Mouse (Mus musculus) adrenal gland, postnatal 10 days (tissue): Measurements from ENCODE around the gene Dapk1. TPM values are rescaled to one million over a fixed set of nuclear protein-coding genes. Genes with fewer than 3 reads are reported as not detected.
A peak's percentile ranks its signal among the peaks of the same experiment; 100 is the strongest.

Experiments
- DNase-seq: peaks from one replicate; pipeline ENCODE4 v3.0.0; 2021; ENCODE audit warnings: mixed read lengths
- total RNA-seq, 2 experiments: library from RNA; stranded (reverse); gene quantifications; 2 replicates each; pipeline ENCODE4 v1.2.3; 2021

Dapk1 gene
- total RNA-seq, 2 experiments from 2014 or later: 27.8 to 29.7 TPM

GRCm38 (mm10) chr13:60690921-60691320, 89.2 kb downstream of the Dapk1 start:
- DNase-seq: no peak

DNA sequence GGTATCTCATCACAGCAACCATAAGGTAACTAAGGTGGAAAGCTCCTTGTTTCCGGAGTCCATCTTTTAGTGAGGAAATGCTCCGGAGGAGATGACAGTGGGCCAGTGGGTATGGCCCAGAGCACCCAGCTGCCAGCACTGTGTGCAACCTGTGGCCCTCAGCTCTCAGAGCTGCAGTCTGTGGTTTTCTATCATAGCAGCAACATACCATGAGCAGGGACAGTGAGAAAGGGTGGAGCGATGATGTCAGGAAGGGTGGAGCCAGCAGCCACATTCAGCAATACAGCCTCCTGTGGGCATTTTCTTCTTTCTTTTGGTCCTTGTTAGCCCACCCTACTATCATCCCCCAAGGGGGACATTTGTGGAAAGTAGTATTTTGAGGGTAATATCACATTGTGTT, 90.2 kb downstream of the Dapk1 start:
- DNase-seq: no peak

- no peak for DNase-seq
Measured at GRCm38 (mm10) chr13:60695186-60695980, 93.6 kb downstream of the Dapk1 start.

DNA sequence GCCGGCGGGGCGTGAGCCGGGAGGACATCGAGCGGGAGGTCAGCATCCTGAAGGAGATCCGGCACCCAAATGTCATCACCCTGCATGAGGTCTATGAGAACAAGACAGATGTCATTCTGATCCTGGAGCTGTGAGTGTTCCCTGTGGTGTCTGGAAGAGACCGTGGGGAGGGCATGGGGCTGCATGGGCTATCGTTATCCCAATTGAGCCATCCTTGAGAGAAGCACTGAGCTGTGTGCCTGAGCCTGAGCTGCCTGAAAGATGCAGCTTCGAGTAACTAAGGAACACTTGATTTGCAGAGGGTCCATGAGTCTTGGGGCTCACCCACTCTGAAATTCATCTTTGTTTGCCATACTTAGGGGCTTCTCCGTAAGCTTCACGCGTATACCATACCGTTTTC, 94.6 kb downstream of the Dapk1 start:
- DNase-seq: no peak

- no peak for DNase-seq
Measured at GRCm38 (mm10) chr13:60696741-60697140, 95.0 kb downstream of the Dapk1 start.

DNA sequence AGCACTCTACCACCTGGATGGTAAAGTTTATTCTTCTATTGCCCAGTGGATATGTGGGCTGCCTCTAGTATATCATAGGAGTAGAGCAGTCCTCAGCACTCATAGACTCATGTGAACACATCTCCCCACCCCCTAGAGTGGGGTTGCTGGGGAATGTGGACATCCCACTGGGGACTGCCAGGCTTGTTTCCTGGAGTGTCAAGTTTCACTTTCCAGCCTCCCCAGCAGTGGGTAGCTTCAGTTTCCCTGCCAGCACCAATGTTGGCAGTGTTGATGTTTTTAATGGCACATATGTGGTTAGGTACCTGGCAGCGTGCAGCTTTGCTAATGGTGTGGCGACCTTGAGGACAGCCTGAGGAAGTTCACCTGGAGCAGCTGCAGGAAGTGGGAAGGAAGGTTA, 96.3 kb downstream of the Dapk1 start:
- peak; percentile 37 for DNase-seq

- peak; percentile 59 for DNase-seq
Measured at GRCm38 (mm10) chr13:60701671-60702171, 100.0 kb downstream of the Dapk1 start.

GRCm38 (mm10) chr13:60707541-60708468, 106.1 kb downstream of the Dapk1 start:
- peak; percentile 58 for DNase-seq

DNA sequence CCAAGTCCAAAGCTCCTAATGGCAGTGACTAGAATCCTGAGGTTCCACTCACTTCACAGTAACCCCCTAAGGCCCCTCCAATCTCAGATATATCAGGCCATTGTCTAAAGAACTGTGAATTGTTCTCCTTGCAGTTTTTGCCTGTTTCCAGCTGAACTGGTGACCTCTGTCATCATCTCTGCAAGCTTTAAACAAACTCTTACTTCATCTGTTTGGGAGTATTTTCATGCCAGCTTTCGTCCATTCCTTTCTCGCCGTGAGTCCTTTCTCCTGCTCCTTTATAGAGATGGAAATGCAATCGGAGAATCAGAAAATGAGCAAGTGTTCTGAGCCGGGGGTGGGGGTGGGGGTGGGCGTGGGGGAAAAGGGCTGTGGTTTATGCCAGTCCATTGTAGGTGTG, 107.4 kb downstream of the Dapk1 start:
- DNase-seq: no peak

- no peak for DNase-seq
Measured at GRCm38 (mm10) chr13:60710963-60711362, 109.2 kb downstream of the Dapk1 start.

DNA sequence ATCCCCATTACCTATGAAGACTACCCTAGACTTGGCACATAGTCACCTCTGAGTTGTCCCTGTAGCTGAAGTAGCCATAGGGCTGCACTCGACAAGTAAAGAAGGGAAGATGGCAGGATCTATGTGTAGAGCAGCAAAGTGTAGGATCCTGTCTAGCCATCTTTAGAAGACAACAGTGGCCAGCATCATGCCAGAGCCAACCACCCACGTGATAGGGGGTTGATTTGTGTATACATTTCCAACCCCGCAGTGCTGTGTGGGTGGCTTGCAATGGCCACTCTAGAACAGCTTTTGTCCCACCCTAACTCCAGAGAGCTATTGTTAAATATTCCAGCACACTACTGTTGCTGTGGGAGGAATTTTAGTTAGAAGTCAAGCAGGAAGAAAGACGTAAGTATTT, 111.8 kb downstream of the Dapk1 start:
- no peak for DNase-seq

DNA sequence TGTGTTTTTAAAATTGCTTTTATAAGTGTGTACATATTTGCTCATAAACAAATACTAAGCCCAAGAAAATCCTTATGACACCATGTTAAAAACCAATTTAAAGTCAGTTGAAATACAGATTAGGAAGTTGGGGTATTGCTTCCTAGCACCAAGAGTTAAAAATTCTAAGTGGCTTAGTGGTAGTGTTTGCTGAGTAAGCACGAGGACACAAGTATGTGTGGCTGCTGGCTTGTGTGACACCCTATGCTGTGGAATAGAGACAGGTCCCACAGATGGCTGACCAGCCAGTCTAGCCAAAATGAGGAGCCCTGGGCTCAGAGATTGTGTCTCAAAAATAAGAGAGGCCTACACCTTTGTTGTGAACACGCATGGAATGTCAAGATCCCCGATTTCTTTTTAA, 114.4 kb downstream of the Dapk1 start:
- DNase-seq: no peak

- DNase-seq: no peak
Measured at GRCm38 (mm10) chr13:60717421-60717820, 115.7 kb downstream of the Dapk1 start.

- DNase-seq: no peak
Measured at GRCm38 (mm10) chr13:60719581-60719980, 117.8 kb downstream of the Dapk1 start.

- DNase-seq: no peak
Measured at GRCm38 (mm10) chr13:60722763-60723162, 121.0 kb downstream of the Dapk1 start.

GRCm38 (mm10) chr13:60728276-60729054, 126.7 kb downstream of the Dapk1 start:
- no peak for DNase-seq

GRCm38 (mm10) chr13:60729055-60729402, 127.3 kb downstream of the Dapk1 start:
- no peak for DNase-seq

- DNase-seq: no peak
Measured at GRCm38 (mm10) chr13:60730587-60730986, 128.8 kb downstream of the Dapk1 start.

DNA sequence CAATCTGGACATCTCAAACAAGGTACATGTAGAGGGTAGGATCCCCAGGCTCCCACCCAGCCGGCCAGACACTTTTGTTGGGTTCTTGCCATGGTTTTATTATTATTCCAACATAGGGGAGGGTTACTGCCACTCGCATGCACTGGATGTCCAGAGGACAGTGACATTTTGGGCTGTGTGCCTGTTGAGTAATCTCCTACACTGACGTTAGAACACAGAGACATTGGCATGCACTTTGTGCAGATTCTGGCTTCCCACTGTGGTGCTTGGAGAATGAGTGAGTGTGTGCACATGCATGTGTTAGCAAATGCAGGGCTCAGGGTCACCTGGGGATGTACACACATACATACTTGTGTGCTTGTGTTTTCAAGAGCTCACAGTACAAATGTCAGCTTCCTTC, 129.3 kb downstream of the Dapk1 start:
- no peak for DNase-seq

- no peak for DNase-seq
Measured at GRCm38 (mm10) chr13:60735306-60735705, 133.6 kb downstream of the Dapk1 start.

DNA sequence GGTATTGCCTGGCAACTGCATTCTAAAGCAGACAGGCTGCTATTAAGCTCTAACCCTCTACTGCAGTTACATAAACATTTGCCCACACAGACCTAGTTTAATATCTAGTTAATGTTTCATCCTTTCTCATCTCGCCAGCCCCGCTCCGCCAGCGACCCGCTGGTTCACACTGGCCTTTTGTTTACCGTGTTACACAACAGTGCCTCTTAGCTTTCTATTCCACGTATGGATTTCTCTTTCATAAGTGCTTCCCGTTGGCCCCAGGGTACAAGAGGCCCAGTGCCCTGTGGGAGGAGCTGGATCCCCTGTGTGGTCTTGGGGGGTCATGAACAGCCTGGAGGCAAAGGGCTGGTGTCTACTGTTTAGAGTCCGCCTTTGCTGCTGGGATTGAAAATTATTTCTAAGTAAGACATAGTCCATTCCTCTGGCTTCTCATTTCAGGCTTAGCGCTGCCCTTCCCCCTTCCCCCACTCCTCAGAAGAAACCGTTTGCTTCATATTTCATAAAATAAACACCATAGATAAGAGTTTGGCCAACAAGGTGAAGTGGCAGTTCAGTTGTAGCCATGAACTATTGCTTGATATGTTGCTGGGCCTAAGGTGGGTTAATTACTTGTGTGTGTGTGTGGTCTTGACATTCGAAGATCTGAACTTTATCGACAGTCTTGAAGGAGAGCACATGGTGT, 134.8 kb downstream of the Dapk1 start:
- DNase-seq: no peak
